Comparison of ENCODE assay signal across 7 mouse cellular contexts in the genomic region with DNA sequence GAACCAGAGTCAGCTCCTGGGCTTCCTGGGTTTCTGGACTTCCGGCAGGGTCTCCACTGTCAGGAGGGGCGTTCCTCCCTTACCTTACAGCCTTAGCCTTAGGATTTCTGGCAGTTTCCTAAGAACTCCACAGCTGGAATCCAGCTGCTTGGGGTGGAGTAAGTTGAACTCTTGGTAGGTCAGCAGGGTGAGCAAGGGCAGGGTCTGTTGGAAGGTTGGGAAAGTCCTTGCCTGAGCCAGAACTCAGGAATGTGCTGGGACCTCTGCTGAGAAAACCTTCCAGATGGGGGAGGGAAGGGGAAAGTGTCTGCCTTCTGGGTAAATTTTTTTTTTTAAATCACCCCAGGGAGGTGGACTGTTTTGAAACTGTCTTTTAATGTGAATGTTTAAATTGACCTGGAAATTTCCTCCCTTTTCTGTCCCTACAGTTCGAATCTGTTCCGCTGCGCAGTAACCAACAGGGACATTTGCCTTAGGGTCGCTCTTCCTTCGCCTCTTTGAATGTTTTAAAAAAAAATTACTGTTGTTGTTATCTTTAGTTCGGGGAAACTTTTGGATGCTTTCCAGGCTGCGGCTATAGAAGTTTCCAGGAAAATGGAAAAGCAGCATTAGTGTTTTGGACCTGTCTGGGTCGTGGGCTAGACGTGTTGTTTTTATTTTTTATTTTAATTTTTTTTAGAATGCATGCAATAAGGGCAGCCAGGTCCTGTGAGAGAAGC. TPM values are rescaled to one million over a fixed set of nuclear protein-coding genes. Genes with fewer than 3 reads are reported as not detected.
A peak's percentile ranks its signal among the peaks of the same experiment; 100 is the strongest.
DNase-seq lines count a peak whose midpoint lies in the region; ATAC-seq and TF ChIP-seq lines count a peak whose summit lies in the region.

No protein-coding gene starts in this region.

- no peaks in the 10 kb centered on the region for H3K27me3 ChIP-seq in E14TG2a.4 (ENCODE audit: insufficient read depth, low read length)
- H3K27me3 ChIP-seq in heart, embryonic 12.5 days (replicated peaks) = no peaks in the 10 kb centered on the region
- no peaks in the 10 kb centered on the region for H3K27me3 ChIP-seq in stomach, embryonic 14.5 days (ENCODE audit: control insufficient read depth, insufficient read depth, low read length)

- peak overlapping the region; percentile 27 for H3K4me2 ChIP-seq in heart, embryonic 12.5 days
- peak overlapping the region; percentile 10; the same call in 1 of the 2 replicates for H3K4me2 ChIP-seq in stomach, embryonic 14.5 days (replicated peaks; ENCODE audit: low read depth, low read length)

- H3K4me1 ChIP-seq in E14TG2a.4 (replicated peaks; ENCODE audit: low read depth, low read length) = peaks cover 93% of the 10 kb centered on the region
- peaks cover 60% of the 10 kb centered on the region for H3K4me1 ChIP-seq in heart, embryonic 12.5 days (replicated peaks)
- H3K4me1 ChIP-seq in stomach, embryonic 14.5 days (ENCODE audit: control insufficient read depth, insufficient read depth, low read length) = peaks cover 60% of the 10 kb centered on the region

- peak overlapping the region; percentile 85 for H3K27ac ChIP-seq in heart, embryonic 12.5 days (ENCODE audit: poor library complexity, severe bottlenecking)
- peak overlapping the region; percentile 64 for H3K27ac ChIP-seq in stomach, embryonic 14.5 days (ENCODE audit: low read length)
- no peak overlapping the region; the same call in 1 of the 2 replicates for H3K27ac ChIP-seq in layer of hippocampus, adult 2 months

- no peaks in the 10 kb centered on the region for H3K9me3 ChIP-seq in E14TG2a.4 (ENCODE audit: low read length)
- H3K9me3 ChIP-seq in heart, embryonic 12.5 days (replicated peaks) = no peaks in the 10 kb centered on the region
- no peaks in the 10 kb centered on the region for H3K9me3 ChIP-seq in stomach, embryonic 14.5 days (ENCODE audit: control insufficient read depth, low read depth, low read length)

- H3K9ac ChIP-seq in heart, embryonic 12.5 days = 0 out of 2 replicates have a peak overlapping the region, but pooled peaks have one; percentile 17
- H3K9ac ChIP-seq in stomach, embryonic 14.5 days (replicated peaks; ENCODE audit: low read depth, low read length) = no peak overlapping the region

- H3K36me3 ChIP-seq in E14TG2a.4 (ENCODE audit: insufficient read depth, low read length) = no peaks in the 10 kb centered on the region
- H3K36me3 ChIP-seq in heart, embryonic 12.5 days = no peaks in the 10 kb centered on the region
- H3K36me3 ChIP-seq in stomach, embryonic 14.5 days (ENCODE audit: control insufficient read depth, insufficient read depth, low read length) = no peaks in the 10 kb centered on the region

- no peak for ATAC-seq in heart, embryonic 12.5 days (ENCODE audit: insufficient number of reproducible peaks, low FRiP score)
- ATAC-seq in stomach, embryonic 14.5 days (ENCODE audit: insufficient number of reproducible peaks, insufficient read depth, low FRiP score, low read depth) = peak; percentile 26; the same call in 1 of the 2 replicates

- TF ChIP-seq CTCF in E14TG2a.4 (conservative IDR thresholded peaks at IDR 0.05; ENCODE audit: low read length) = no peak
- TF ChIP-seq CTCF in layer of hippocampus, adult 2 months (conservative IDR thresholded peaks at IDR 0.05) = no peak

- peak overlapping the region; percentile 59 for H3K4me3 ChIP-seq in E14TG2a.4 (replicated peaks; ENCODE audit: low read length)
- no peak overlapping the region for H3K4me3 ChIP-seq in heart, embryonic 12.5 days
- no peak overlapping the region for H3K4me3 ChIP-seq in stomach, embryonic 14.5 days (ENCODE audit: low read depth, low read length)
- H3K4me3 ChIP-seq in layer of hippocampus, adult 2 months = no peak overlapping the region

- 46% methylated on average over 11 of the region's 11 CpGs for WGBS in heart, embryonic 12.5 days
- 27% methylated on average over 11 of the region's 11 CpGs for WGBS in stomach, embryonic 14.5 days

- DNase-seq in R1 (ENCODE audit: low read depth, low spot score) = peak; percentile 99
- peak; percentile 55 to 59 for DNase-seq in kidney, postnatal 36 days
- DNase-seq in layer of hippocampus, adult 2 months (ENCODE audit: low spot score in 2 of 2) = no peak
- no peak for DNase-seq in spleen, adult 12 weeks (ENCODE audit: low spot score)

RNA-seq across cellular contexts. Expression of a gene that starts 15.0 kb away (rescaled TPM):
- polyA plus RNA-seq in heart, embryonic 12.5 days (2016; fragmentation: Nextera tagmentation; extraction: Ambion mirVana) = 57.8 and 59.5 TPM in 2 replicates
- 18.2 and 21.6 TPM in 2 replicates for polyA plus RNA-seq in stomach, embryonic 14.5 days (2014; fragmentation: Nextera tagmentation; extraction: Ambion mirVana)
- 10 to 100 TPM; 69.8 to 70.2 TPM for total RNA-seq in layer of hippocampus, adult 2 months (2021)

RNA-seq across cellular contexts. Expression of a gene that starts 47.2 kb away (rescaled TPM):
- polyA plus RNA-seq in heart, embryonic 12.5 days (2016; fragmentation: Nextera tagmentation; extraction: Ambion mirVana) = 28.9 and 29.3 TPM in 2 replicates
- polyA plus RNA-seq in stomach, embryonic 14.5 days (2014; fragmentation: Nextera tagmentation; extraction: Ambion mirVana) = 20.9 and 22.3 TPM in 2 replicates
- 10 to 100 TPM; 73.4 to 83.6 TPM for total RNA-seq in layer of hippocampus, adult 2 months (2021)

Comparison
In these comparisons a context has a peak if more than half of its experiments do, and no peak if none do; other contexts are left out.
1. DNase-seq: peak in R1 (single experiment) and kidney, postnatal 36 days (2 of 2); none in layer of hippocampus, adult 2 months (0 of 2) and spleen, adult 12 weeks (single experiment).